Mouse (Mus musculus): ENCODE results near the gene Asf1a.
"Not testable (repeated sequence)": the region's sequence is repeated elsewhere in the genome, so short reads cannot be mapped to it uniquely, and the experiment has no call there.

Gene Asf1a

GRCm38 (mm10) chr10:53596677-53597120 is at the start of gene Asf1a:
Gene Asf1a, plus strand, starts transcription at chr10:53596757.
- peak; percentile 95 for DNase-seq (ENCODE audit: low spot score in 2 of 2)

DNA sequence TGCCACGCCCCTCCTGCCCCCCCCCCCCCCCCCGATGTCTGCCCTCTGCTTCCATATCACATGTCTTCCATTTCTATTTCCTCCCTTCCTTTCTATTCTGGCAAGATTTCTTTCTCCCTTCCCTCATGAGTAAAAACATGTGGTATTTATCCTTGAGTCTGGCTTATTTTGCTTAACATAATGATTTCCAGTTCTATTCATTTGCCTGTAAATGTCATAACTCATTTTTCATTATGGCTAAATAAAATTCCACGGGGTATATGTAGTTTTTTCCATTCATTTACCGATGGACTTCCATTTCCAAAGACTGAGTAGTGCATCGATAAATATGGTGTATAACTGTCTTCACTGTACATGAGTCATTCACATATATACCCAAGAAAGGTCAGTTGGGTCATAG is 34.6 kb upstream of the Asf1a start:
- DNase-seq (ENCODE audit: low spot score in 2 of 2), result no peak

DNA sequence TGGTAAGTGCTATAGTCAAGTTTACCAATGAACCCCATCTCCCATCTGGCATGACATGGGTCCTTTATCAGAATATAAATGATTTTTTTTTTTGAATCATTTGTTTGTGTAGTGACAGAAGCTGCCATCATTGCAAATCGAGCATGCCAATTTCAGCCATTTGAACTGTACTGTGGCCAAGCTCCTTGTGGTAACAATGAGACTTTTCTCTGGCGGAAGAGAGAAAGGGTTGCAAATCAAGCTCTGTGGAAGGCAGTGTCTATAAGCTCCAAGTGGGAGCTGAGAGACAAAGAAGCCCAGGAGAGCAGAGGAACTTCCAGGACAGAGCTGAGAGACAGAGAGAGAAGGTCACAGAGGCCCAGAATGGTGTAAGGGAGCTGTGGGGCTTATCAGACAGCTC is 31.0 kb upstream of the Asf1a start:
- no peak for DNase-seq (ENCODE audit: low spot score in 2 of 2)

DNA sequence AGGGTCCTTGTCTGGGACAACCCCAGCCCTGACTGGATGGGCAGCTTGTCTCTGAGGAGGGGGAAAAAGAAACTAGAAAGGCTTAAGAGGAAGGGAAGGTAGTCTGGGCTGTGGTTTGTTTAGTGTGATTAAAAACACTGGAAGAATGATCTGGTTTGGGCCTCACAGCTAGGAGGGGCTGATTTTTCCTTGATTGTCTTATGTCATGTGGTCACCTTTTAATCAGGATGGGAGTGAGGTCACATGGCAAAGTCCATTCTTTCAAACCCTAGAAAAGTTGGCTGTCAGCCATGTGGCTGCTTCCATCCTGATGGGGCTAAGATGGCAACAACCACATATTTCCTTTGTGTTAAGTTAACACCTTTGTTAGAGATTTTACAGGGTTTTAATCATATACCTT is 28.0 kb upstream of the Asf1a start:
- DNase-seq (ENCODE audit: low spot score in 2 of 2), result no peak

DNA sequence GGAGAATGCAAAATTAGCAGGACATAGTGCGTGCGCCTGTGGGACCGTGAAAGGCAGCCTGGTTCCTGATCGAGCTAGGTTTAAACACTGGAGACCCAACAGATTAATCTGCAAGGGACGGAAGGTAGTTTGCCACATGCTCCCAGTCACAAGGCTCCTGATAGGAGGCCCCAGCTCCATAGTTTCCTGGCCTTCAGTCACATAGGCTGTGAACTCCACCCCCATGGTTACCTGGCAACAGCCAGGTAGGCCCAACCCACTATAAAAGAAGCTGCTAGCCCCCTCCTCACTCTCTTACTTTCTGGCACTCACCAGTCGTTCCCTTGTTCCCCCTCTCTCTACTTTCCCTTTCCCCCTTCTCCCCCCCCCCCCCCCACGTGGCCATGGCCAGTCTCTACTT is 16.4 kb upstream of the Asf1a start:
- DNase-seq (ENCODE audit: low spot score in 2 of 2), result no peak

DNA sequence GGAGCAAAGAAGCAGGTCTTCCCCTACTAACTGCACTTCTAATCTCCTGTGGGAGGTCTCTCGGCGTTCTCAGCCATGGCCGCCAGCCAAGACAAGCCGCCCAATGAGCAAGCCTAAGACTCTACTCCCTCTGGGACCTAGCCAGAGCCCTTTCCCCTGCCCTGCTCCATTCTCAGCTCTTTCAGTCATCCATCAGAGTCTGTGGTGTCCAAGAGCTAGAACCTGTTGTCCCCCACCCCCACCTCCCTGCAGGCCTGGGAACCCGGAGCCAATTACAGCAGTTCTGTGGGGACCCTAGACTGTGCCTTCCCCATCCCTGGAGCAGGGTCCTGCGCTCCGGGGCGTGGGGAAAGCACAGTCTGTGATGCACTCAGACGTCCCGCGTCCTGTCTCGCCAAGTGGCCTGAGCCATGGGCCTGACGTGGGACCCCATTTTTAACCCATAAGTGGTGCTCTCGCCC is 15.9 kb upstream of the Asf1a start:
- DNase-seq (ENCODE audit: low spot score in 2 of 2), result peak in 1 of 2 experiments; percentile 37

GRCm38 (mm10) chr10:53581087-53581486 is 15.5 kb upstream of the Asf1a start:
- no peak for DNase-seq (ENCODE audit: low spot score in 2 of 2)

- no peak for DNase-seq (ENCODE audit: low spot score in 2 of 2)
Measured at GRCm38 (mm10) chr10:53585777-53586176, 10.8 kb upstream of the Asf1a start.

DNA sequence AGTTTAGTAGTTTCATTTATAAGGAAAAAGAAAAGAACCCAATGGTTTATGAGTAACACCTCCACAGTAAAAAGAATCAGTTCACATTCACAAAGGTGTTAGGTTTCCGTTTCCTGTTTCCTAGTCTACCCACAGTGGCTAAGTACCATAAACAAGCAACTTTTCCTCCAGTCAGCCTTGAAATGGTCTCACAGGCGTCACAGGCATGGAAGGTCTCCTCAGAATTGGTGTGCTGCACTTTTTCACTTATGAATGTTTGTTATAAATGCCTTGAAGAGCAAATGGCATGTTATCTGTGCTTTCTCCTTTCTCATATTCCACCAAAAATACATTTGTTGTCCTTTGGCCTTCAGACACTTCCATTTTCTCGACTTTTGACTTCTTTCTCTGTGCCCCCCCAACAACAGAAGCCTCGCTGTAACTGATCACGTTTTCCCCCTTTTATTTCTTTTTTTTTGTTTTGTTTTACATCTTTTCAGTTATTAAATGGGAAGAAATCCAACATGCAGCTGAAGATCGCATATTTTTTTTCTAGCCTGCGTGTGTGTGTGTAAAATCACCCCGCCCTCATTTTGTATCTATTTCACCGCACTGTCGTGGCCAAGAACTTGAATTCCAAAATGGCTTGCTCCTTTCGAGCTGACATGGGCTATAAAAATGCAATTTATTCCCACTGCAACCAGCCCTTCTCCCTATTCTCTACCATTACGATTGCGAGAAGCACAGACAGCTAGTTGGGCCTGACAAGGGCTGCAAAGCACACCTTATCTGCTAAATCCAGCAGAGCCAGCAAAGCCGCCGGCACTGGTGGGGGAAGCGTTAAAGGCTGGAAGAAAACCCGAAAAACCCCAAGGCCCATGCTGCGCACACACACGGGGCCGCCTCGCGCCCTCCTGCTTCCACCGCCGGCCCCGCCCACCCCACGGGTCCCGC is 547 bp upstream of the Asf1a start:
- peak in 1 of 2 experiments; percentile 72 for DNase-seq (ENCODE audit: low spot score in 2 of 2)

DNA sequence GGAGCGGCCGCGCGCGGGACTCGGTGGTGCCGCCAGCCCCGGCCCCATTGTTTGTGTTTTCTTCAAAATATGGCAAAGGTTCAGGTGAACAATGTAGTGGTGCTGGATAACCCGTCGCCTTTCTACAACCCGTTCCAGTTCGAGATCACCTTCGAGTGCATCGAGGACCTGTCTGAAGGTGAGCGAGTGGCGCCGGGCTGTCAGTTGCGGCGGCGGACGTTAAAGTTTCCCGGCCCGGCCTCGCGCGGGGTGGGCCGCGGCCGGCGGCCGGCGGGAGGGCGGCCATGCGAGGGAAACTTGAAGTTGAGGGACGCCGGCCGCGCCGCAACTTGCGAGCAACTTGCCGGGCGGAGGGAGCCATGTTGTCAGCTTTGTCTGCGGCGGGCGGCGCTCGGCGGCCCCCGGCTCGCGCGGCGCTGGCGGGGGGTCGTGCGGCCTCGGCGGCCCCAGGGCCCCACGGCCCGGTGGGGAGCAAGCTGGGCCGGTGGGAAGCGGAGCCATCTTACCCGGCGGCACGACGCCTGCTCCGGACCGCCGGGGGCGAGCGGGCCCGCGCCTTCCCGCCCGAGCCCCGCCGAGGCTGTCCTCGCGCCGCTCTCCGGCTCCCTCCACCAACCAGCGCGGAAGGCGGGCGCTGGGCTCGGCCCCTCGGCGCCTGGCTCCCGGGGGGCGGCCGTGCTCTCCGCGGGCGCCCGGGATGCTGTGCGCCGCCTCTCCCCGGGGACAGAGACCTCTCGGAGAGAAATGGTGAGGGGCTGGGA is 744 bp downstream of the Asf1a start:
- peak in 1 of 2 experiments; percentile 26 for DNase-seq (ENCODE audit: low spot score in 2 of 2)

- no peak for DNase-seq (ENCODE audit: low spot score in 2 of 2)
Measured at GRCm38 (mm10) chr10:53598821-53599220, 2.3 kb downstream of the Asf1a start.

- no peak for DNase-seq (ENCODE audit: low spot score in 2 of 2)
Measured at GRCm38 (mm10) chr10:53605328-53605727, 8.8 kb downstream of the Asf1a start.

- no peak for DNase-seq (ENCODE audit: low spot score in 2 of 2)
Measured at GRCm38 (mm10) chr10:53608274-53608673, 11.7 kb downstream of the Asf1a start.

- DNase-seq (ENCODE audit: low spot score in 2 of 2), result no peak
Measured at GRCm38 (mm10) chr10:53612172-53612571, 15.6 kb downstream of the Asf1a start.

DNA sequence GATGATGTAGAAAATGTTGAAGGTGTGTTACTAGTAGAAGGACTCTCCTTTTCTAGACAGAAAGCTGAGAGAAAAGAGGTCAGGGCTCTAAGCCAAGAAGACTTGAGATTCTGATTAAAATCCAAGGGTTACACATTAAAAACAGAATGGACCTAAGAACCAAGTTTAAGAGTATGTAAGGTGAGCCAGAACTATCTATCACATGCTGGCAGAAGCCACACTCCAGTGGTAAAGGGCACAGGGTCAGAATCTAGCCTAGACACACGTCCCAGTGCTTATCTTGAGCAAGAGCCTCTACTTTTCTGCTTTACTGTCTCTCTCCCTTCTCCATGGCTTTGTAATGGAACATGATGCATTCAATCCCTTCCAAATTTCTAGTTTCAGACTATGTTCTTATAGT is 17.4 kb downstream of the Asf1a start:
- no peak for DNase-seq (ENCODE audit: low spot score in 2 of 2)

GRCm38 (mm10) chr10:53615850-53616616 is 19.5 kb downstream of the Asf1a start:
- DNase-seq (ENCODE audit: low spot score in 2 of 2), result no peak

GRCm38 (mm10) chr10:53629247-53629917 is 32.8 kb downstream of the Asf1a start:
- peak; percentile 81 to 84 for DNase-seq (ENCODE audit: low spot score in 2 of 2)

GRCm38 (mm10) chr10:53629918-53630250 is 33.3 kb downstream of the Asf1a start:
- peak; percentile 92 to 93 for DNase-seq (ENCODE audit: low spot score in 2 of 2)

GRCm38 (mm10) chr10:53630339-53630738 is 33.8 kb downstream of the Asf1a start, which contains the start of gene Mcm9:
Gene Mcm9, minus strand, starts transcription at chr10:53630439.
- DNase-seq (ENCODE audit: low spot score in 2 of 2), result not testable (repeated sequence)

DNA sequence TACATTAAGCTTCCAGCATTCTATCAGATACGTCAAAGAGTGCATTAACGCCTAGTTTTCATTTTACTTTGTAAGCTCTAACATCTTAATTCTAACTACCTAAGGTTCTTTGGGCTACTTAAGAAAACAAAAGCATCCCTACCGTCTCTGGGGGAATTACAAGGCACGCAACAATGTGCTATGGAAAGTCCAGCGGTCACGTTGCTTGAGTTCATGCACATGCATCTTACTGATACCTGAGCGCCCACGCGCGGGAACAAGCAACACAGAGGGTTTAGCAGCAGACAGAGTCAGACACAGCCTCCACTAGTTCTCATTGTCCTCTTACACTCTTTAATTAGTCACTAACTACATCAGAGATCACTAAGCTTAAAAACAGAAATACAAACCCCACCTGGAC is 37.6 kb downstream of the Asf1a start:
- no peak for DNase-seq (ENCODE audit: low spot score in 2 of 2)

GRCm38 (mm10) chr10:53635246-53635971 is 38.9 kb downstream of the Asf1a start:
- no peak for DNase-seq (ENCODE audit: low spot score in 2 of 2)
